Mouse (Mus musculus): Measurements from ENCODE around the gene Gm20517.

The Gm20517 gene

DNA sequence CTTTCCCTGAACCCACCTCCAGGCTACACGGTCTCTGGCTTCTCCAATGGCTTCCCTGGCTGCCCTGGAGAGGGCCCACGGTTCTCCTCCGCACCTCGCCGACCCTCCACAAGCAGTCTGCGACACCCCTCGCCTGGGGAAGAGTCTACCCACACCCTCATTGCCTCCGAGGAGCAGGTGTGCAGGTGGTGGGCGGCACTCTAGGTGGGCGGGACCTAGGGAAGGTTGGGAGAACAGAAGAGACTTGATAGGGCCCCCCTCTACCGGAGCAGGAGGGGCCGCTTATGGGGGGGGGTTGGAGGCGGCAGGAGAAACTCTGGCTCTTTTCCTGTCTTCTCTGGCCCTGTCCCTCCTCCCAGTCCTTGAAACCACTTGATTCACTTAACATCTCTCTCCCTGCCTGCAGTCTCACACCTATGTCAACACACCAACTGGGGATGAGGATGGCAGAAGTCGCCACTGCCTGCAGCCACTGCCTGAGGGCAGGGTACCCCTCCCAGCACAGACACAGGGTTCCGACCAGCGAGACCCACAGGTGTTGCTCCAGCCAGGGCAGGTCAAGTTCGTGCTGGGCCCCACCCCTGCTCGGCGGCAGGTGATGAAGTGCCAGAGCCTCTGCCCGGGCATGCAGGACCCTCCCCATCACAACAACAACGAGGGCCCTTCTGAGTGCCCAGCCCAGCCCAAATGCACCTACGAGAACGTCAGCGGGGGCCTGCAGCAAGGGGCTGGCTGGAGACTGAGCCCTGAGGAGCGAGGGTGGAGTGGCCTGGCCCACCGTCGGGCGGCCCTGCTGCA is 91.4 kb downstream of the Gm20517 start:
- in situ Hi-C loops (cut with MboI, MseI) = no loop called here

DNA sequence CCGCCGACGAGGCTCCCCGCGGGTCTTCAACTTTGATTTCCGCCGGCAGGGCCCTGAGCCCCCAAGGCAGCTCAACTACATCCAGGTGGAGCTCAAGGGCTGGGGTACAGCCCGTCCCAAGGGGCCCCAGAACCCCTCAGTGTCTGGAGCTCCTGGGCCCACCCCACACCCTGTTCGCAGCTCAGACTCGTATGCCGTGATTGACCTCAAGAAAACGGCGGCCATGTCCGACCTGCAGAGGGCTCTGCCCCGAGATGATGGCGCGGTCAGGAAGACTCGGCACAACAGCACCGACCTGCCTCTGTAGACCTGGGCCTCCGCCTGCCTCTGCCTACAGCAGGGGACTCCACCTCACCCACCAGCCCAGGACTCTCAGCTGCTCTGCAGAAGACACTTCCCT is 92.2 kb downstream of the Gm20517 start:
- in situ Hi-C loops (cut with MboI, MseI) = no loop called here

DNA sequence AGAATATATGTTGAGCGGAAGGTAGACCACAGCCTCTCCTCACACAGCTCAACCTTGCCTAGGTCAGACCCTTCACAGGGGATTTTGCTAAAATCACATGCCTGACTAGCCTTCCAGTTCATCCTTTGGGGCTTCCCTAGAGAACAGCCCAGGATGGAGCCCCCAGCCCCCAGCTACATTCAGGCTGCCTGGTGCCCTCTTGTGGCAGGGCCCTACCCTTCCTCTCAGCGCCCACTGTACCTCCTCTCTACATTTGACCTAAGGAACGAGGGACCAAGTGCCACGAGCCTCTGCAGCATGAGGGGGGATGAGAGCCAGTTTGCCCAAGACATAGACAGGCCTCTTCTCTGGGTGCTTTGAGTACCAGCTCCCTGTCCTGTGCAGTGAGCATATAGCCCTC is 93.3 kb downstream of the Gm20517 start:
- in situ Hi-C loops (cut with MboI, MseI) = no loop called here

- in situ Hi-C loops (cut with MboI, MseI) = no loop called here
These were observed 94.8 kb downstream of the Gm20517 start for GRCm38 (mm10) chr17:47706196-47706595.

GRCm38 (mm10) chr17:47707961-47708360 is 96.6 kb downstream of the Gm20517 start:
- in situ Hi-C loops (cut with MboI, MseI) = no loop called here

GRCm38 (mm10) chr17:47708972-47709371 is 97.6 kb downstream of the Gm20517 start:
- in situ Hi-C loops (cut with MboI, MseI) = no loop called here

GRCm38 (mm10) chr17:47710036-47710435 is 98.6 kb downstream of the Gm20517 start:
- in situ Hi-C loops (cut with MboI, MseI) = no loop called here

DNA sequence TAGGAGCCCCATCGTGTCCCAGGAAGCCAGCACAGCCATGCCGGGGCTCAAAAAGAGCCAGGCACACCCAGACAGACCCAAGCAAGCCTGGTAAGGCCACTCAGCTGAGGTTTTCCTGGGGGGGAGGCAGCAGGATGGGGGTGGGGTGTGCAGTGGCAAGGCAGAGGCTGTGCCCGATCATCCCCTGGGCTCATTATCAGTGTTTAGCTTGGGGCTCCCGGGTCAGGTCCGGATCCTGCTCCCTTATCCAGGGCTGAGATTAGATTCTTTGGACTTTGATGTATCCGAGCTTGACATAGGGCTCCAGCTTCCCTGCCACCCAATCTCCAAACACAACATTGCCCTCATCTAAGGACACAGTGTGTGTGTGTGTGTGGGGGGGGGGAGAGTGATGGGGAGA is 100.5 kb downstream of the Gm20517 start:
- in situ Hi-C loops (cut with MboI, MseI) = no loop called here

DNA sequence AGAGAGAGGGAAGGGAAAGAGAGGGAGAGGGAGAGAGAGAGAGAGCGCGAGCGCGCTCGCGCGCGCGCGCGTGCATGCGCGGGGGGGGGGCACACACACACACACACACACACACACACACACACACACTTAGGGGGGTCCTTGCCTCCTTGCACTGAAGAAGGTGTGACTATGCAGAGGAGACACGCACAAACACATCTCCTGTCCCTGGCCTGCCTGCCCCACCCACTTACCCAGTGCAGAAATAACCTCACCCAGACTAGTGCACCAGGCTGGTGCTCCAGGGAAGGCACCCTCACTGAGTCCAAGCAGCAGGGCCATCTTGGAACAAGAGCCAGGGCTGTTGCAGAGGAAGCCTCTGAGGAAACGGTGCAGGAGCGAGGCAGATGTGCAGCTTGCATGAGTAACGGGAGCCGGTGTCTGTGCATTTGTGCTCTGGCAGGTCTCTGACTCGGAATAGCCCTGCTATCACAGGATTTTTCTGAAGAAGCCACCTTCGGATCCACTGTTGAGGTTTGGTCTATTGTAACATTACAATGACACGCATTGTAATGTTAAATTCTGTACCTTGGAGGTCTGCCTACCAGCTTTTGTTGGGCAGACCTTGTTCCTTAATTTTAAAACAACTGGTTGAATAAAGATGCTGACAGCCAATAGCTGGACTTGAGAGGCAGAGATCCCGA is 101.6 kb downstream of the Gm20517 start:
- in situ Hi-C loops (cut with MboI, MseI) = no loop called here

DNA sequence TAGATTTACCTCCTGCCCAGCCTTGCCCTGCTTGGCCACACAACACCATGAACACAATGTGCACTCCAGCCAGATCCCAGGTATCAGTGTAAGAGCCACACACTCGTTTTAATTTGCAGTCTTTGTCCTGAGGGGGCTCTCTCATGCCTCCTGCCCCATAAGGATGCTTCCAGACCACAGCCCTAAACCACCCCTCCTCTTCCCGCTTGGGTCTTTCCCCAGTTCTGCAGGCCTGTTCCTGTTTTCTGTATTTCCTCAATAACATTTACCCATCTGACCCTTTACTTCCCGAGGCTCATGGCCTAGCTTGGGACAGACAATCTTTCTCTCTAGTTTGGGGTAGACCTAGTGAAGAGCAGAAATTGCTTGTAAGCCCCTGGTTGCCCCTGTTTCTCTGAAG is 103.6 kb downstream of the Gm20517 start:
- in situ Hi-C loops (cut with MboI, MseI) = no loop called here

GRCm38 (mm10) chr17:47721183-47721582 is 109.8 kb downstream of the Gm20517 start:
- in situ Hi-C loops (cut with MboI, MseI) = no loop called here

- in situ Hi-C loops (cut with MboI, MseI) = no loop called here
These were observed 115.2 kb downstream of the Gm20517 start, which contains the start of gene Pgc for GRCm38 (mm10) chr17:47726566-47726965. Pgc (plus strand) TSS chr17:47726842.

DNA sequence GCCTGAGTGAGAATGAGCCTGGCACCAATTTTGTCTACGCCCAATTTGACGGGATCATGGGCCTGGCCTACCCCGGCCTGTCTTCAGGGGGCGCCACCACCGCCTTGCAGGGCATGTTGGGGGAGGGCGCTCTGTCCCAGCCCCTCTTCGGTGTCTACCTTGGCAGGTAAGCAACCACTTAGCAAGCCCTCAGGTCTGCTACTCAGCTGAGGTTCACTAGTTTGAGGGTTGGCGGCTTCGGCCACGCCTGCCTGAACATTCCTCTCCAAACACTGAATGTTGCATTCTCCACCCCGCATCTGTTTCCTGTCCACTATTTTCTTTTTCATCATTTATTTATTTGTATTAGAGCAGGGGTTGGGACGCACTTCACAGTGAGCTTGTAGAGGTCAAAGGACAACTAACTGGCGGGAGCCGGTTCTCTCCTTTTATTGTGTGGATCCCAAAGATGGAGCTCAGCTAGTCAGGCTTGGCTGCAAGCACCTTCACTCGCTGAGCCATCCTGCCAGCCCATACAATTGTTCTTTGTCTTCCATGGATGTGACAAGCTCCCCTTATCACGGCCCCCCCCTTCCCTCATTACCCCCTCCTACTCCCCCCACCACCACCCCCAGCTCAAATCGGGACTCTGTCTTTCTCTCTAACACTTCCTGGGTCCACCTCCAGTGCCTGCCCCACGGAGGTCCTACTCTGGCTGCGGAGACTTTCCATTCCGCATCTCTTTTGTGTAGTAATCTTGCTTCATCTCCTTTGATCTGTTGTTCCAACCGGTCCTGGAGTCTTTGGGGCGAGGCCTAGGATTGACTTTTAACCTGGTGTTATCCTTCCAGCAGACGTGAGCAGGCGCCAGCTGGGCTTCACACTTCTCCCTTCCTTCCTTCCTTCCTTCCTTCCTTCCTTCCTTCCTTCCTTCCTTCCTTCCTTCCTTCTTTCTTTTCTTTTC is 119.5 kb downstream of the Gm20517 start:
- in situ Hi-C loops (cut with MboI, MseI) = no loop called here
